Mouse (Mus musculus) kidney, embryonic 15.5 days (tissue): ENCODE results near the gene Wnt10b. TPM values are rescaled to one million over a fixed set of nuclear protein-coding genes. Genes with fewer than 3 reads are reported as not detected.
"Not testable (repeated sequence)": the region's sequence is repeated elsewhere in the genome, so short reads cannot be mapped to it uniquely, and the experiment has no call there.

Experiments
- ATAC-seq: fragments of 200-750 bp; cut with Nextera tagmentation; replicated peaks from 2 replicates; pipeline ENCODE4 v1.8.0; 2017; ENCODE audit warnings: moderate TSS enrichment; ENCODE audit not compliant: low FRiP score
- H3K27ac ChIP-seq: fragments of 300-500 bp; sonication (generic); 2 replicates; pipeline ENCODE4 v1.5.1; 2015; ENCODE audit warnings: mild to moderate bottlenecking, inconsistent platforms
- H3K27me3 ChIP-seq: fragments of 300-500 bp; sonication (generic); 2 replicates; pipeline ENCODE4 v1.6.1; 2015; ENCODE audit warnings: inconsistent platforms
- H3K36me3 ChIP-seq: fragments of 300-500 bp; sonication (generic); 2 replicates; pipeline ENCODE4 v1.6.1; 2015; ENCODE audit warnings: inconsistent platforms
- H3K4me1 ChIP-seq: fragments of 300-500 bp; sonication (generic); 2 replicates; pipeline ENCODE4 v1.6.1; 2015; ENCODE audit warnings: inconsistent platforms
- H3K4me2 ChIP-seq: fragments of 300-500 bp; sonication (generic); 2 replicates; pipeline ENCODE4 v1.6.1; 2015; ENCODE audit warnings: moderate library complexity, mild to moderate bottlenecking, inconsistent platforms
- H3K4me3 ChIP-seq: fragments of 300-500 bp; sonication (generic); replicated peaks from 2 replicates; pipeline ENCODE4 v1.5.1; 2015; ENCODE audit warnings: mild to moderate bottlenecking, inconsistent platforms
- H3K9ac ChIP-seq: fragments of 300-500 bp; sonication (generic); 2 replicates; pipeline ENCODE4 v1.6.1; 2015; ENCODE audit warnings: mild to moderate bottlenecking, inconsistent platforms
- H3K9me3 ChIP-seq: fragments of 300-500 bp; sonication (generic); replicated peaks from 2 replicates; pipeline ENCODE4 v1.6.1; 2016; ENCODE audit warnings: inconsistent platforms
- WGBS: fragments of 180-500 bp; shearing (Covaris S2); methylation state at CpG from one replicate; pipeline ENCODE4 v1.1.7; 2015; ENCODE audit warnings: mixed read lengths; 5-methylcytosine and 5-hydroxymethylcytosine counted together
- polyA plus RNA-seq: library from polyadenylated mRNA; unstranded; fragments of >200 nt; fragmentation: Nextera tagmentation; extraction: Ambion mirVana; gene quantifications from 2 replicates; pipeline ENCODE4 v1.2.1, GENCODE M21; 2015

Gene Wnt10b
- polyA plus RNA-seq, 1 experiment from 2014 or later, result 0.31 TPM

DNA sequence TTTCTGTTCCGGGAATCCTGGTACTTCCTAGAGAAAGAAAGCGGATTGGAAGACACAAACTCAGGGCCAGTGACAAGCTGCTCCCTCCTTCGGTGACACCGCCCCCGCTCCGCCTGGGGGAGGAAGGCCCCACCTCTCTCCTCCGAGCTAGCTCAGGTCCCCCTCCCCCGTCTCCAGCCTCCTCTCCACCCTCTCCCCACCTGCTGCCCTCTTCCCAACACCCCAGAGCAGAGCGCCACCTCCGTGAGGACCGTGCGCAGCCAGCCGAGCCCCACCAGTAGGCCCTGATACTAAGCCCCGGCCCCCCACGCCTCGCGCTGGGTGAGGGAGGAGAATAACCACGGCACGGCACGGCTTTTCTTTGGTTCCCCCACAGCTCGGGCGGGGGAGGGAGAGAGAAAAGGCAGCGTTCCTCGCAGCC lies 15.7 kb downstream of the Wnt10b start:
- under 1% methylated on average over 24 of the region's 24 CpGs for WGBS
- H3K36me3 ChIP-seq, result peaks cover 32% of the 10 kb centered on the region
- H3K4me1 ChIP-seq, result peaks cover 25% of the 10 kb centered on the region
- peak overlapping the region; percentile 92 for H3K27ac ChIP-seq
- peak overlapping the region; percentile 89 for H3K4me2 ChIP-seq
- peak overlapping the region; percentile 99 for H3K4me3 ChIP-seq
- H3K9ac ChIP-seq, result peak overlapping the region; percentile 92
- peaks cover 22% of the 10 kb centered on the region for H3K27me3 ChIP-seq
- no peaks in the 10 kb centered on the region for H3K9me3 ChIP-seq
- peak; percentile 81 for ATAC-seq

DNA sequence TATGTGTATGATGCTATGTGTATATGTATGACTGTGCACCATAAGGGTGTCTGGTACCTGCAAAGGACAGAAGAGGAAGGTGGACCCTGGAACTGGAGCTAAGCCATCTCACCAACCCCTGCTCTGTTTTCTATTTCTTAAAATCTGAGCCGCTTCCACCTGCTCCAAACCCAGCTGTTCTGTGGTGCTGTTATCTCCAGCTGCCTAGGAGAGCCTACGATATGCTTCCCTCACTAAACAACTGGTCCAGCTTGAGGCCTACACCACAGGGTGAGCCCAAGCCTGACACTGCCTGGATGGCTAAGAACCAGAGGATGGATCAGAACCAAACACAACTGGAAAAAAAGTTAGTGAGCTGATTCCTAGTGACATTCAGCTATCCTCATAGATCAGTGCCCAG lies 23.8 kb downstream of the Wnt10b start:
- Histone ChIP-seq H3K27me3 (no peaks in the 10 kb centered on the region), H3K4me2 (no peak overlapping the region), H3K9ac (no peak overlapping the region), H3K36me3 (peaks cover 36% of the 10 kb centered on the region), H3K9me3 (no peaks in the 10 kb centered on the region), H3K4me3 (no peak overlapping the region), H3K4me1 (no peaks in the 10 kb centered on the region), H3K27ac (no peak overlapping the region)
- no peak for ATAC-seq
- WGBS, result 86% methylated on average over 2 of the region's 2 CpGs

DNA sequence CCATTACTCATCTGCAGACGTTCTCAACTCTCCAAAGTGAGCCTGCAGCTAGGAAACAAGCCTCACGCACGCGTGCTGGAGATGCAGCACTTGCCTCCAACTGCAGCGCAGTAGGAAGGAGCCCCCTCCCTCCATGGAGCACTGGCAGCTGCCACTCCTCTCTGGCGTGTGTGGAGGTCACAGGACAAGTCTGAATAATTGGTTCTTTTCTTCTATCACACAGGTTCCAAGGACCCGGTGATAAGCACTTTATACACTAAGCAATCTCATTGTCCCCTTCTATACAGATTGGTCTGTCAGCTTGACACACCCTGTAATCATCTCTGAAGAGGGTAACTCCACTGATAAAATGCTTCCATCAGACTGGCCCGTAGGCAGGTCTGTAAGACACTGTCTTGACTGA lies 24.9 kb downstream of the Wnt10b start:
- no peaks in the 10 kb centered on the region for H3K9me3 ChIP-seq
- no peak overlapping the region for H3K4me3 ChIP-seq
- 80% methylated on average over 8 of the region's 8 CpGs for WGBS
- H3K4me2 ChIP-seq, result no peak overlapping the region
- H3K27ac ChIP-seq, result no peak overlapping the region
- H3K9ac ChIP-seq, result no peak overlapping the region
- 0 out of 2 replicates have a peak, but pooled peaks cover under 1% of the 10 kb centered on the region for H3K4me1 ChIP-seq
- ATAC-seq, result no peak
- peaks cover 26% of the 10 kb centered on the region for H3K36me3 ChIP-seq
- H3K27me3 ChIP-seq, result no peaks in the 10 kb centered on the region

DNA sequence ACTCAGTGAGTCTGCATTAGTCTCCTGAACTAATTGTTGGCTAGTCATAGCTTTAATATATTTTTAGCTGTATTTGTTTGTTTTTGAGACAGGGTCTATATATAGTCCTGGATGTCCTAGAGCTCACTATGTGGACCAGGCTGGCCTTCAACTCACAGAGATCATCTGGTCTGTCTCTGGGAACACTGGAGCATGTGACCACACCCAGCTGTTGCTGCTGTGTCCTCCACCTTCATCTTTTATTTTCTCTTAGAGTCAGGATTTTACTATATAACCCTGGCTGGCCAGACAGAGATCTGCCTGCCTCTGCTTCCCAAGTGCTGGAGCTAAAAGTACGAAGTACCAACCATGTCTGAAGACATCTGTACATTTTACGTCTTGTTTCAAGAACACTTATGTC lies 28.9 kb downstream of the Wnt10b start:
- H3K4me3 ChIP-seq, result no peak overlapping the region
- no peak overlapping the region for H3K27ac ChIP-seq
- peaks cover 24% of the 10 kb centered on the region for H3K36me3 ChIP-seq
- H3K4me2 ChIP-seq, result no peak overlapping the region
- H3K9ac ChIP-seq, result no peak overlapping the region
- WGBS, result 94% methylated on average over 2 of the region's 2 CpGs
- no peaks in the 10 kb centered on the region for H3K9me3 ChIP-seq
- H3K4me1 ChIP-seq, result peaks cover 12% of the 10 kb centered on the region; the same call in 1 of the 2 replicates
- ATAC-seq, result no peak
- H3K27me3 ChIP-seq, result no peaks in the 10 kb centered on the region

DNA sequence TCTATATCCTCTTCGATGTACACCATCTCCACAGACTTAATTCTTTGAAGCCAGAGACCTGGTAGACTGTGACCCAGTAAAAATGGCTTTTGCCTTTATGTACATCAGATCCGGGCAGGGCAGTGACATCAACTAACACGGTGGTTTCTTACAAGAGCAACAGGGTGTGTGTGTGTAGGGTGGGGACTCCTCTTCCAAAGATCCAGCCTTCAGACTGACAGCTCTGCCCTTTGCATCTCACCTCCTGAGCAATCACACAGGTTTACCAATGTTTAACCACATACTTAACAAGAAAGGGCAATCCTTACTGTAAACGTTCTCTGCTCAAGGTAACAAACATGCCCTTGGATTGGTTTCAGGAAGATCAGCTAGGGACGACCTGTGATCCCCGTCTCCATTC lies 30.7 kb downstream of the Wnt10b start:
- Histone ChIP-seq H3K27me3 (no peaks in the 10 kb centered on the region), H3K27ac (no peak overlapping the region), H3K9me3 (no peaks in the 10 kb centered on the region), H3K4me1 (peaks cover 12% of the 10 kb centered on the region; the same call in 1 of the 2 replicates), H3K4me2 (no peak overlapping the region), H3K4me3 (no peak overlapping the region), H3K9ac (no peak overlapping the region), H3K36me3 (peaks cover 32% of the 10 kb centered on the region)
- no peak for ATAC-seq
- 78% methylated on average over 6 of the region's 6 CpGs for WGBS

DNA sequence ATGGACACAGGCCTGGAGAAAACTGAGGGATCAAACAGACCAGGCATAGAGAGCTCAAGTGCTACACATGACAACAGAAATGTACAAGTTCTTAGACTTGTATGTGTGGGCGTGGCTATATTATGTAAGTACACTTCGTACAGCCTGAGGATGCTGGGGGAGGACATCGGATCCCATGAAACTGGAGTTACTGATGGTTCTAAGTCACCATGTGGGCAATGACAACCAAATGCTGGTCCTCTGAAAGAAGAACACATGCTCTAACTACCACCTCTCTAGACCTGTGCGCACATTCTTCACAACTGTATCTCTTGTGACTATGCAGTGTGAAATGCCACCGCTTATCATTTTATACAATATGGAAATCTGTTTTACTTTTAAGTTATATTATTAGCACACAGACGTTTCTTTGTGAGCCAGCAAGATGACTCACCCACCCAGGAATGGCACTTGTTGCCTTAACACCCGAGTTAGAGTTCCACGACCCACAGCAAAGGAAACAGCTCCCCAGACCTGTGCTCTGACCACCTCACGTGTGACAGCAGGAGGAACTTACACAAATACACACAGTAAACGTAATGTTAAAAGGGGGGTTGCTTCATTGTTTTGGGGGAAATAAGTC lies 31.5 kb downstream of the Wnt10b start:
- Histone ChIP-seq H3K36me3 (peaks cover 40% of the 10 kb centered on the region), H3K9ac (no peak overlapping the region), H3K4me2 (no peak overlapping the region), H3K27me3 (no peaks in the 10 kb centered on the region), H3K4me1 (peaks cover 12% of the 10 kb centered on the region; the same call in 1 of the 2 replicates), H3K27ac (no peak overlapping the region), H3K4me3 (no peak overlapping the region), H3K9me3 (no peaks in the 10 kb centered on the region)
- ATAC-seq, result no peak
- WGBS, result 83% methylated on average over 10 of the region's 10 CpGs

DNA sequence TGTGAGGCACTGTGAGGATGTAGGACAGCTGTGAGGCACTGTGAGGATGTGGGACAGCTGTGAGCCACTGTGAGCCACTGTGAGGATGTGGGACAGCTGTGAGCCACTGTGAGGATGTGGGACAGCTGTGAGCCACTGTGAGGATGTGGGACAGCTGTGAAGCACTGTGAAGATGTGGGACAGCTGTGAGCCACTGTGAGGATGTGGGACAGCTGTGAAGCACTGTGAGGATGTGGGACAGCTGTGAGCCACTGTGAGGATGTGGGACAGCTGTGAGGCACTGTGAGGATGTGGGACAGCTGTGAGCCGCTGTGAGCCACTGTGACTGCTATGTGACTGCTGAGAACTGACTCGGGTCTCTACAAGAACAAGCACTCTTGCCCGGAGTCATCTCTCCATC lies 34.1 kb downstream of the Wnt10b start:
- not testable (repeated sequence) for H3K9ac ChIP-seq, H3K27ac ChIP-seq, H3K27me3 ChIP-seq, ATAC-seq, H3K9me3 ChIP-seq, H3K4me3 ChIP-seq, H3K4me2 ChIP-seq
- Histone ChIP-seq H3K36me3 (peaks cover 59% of the 10 kb centered on the region), H3K4me1 (peaks cover 12% of the 10 kb centered on the region; the same call in 1 of the 2 replicates)
- whole genome bisulfite sequencing, result 86% methylated on average over 3 of the region's 3 CpGs

DNA sequence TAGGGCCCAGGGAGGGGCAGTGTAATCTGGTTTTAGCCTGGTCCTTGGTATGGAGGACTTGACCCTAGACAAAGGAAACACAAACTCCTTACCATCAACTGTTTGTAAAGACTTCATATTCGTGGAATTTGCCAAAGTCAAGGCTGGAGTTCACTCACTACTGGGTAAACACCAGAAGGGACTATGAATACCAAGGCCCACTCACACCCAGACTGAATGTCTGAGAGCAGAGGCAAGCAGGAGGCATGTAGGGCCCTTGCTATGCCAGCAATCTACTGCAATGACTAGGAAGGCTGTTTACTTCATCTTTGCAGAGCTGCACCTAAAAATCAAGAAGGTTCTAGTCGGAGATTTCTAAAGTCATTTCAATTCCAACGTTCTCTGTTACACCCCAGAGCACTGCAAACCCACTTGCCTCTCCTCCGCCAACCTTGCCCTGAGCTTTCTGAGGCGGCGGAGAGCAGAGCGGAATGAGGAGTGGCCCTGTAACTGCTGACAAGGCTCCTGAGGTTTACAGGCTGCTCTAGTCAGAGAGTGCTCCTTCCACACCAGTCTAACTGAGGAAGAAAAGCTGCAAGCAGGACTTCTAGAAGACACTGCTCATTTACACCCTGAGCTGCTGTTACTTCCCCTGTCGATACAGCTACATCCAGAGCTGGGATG lies 35.1 kb downstream of the Wnt10b start:
- H3K4me3 ChIP-seq, result no peak overlapping the region
- no peak for ATAC-seq
- peaks cover 10% of the 10 kb centered on the region; the same call in 1 of the 2 replicates for H3K4me1 ChIP-seq
- no peaks in the 10 kb centered on the region for H3K27me3 ChIP-seq
- H3K36me3 ChIP-seq, result peaks cover 65% of the 10 kb centered on the region
- WGBS, result 79% methylated on average over 8 of the region's 8 CpGs
- H3K27ac ChIP-seq, result no peak overlapping the region
- no peaks in the 10 kb centered on the region for H3K9me3 ChIP-seq
- no peak overlapping the region for H3K9ac ChIP-seq
- H3K4me2 ChIP-seq, result no peak overlapping the region

DNA sequence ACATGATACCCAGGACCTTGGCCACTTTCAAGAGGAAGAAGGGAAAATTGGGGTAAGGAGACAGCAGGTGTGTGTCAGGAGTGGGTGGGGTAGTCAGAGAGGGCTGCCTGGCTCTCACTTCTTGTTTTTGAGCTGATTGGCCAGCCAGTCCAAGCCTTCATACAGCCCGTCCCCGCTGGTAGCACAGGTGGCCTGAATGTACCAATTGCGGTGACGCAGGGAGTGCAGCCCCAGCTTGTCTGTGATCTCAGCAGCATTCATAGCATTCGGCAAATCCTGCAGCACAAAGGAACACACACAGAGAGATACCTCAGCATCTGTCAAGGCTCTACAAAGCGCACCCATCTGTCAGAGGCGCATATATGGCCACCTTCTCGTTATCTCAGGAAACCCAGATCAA lies 37.7 kb downstream of the Wnt10b start:
- no peak for ATAC-seq
- no peaks in the 10 kb centered on the region for H3K4me1 ChIP-seq
- no peak overlapping the region for H3K9ac ChIP-seq
- H3K27me3 ChIP-seq, result no peaks in the 10 kb centered on the region
- no peak overlapping the region for H3K27ac ChIP-seq
- no peak overlapping the region for H3K4me3 ChIP-seq
- WGBS, result 92% methylated on average over 8 of the region's 8 CpGs
- H3K36me3 ChIP-seq, result peaks cover 88% of the 10 kb centered on the region
- no peak overlapping the region for H3K4me2 ChIP-seq
- no peaks in the 10 kb centered on the region for H3K9me3 ChIP-seq

DNA sequence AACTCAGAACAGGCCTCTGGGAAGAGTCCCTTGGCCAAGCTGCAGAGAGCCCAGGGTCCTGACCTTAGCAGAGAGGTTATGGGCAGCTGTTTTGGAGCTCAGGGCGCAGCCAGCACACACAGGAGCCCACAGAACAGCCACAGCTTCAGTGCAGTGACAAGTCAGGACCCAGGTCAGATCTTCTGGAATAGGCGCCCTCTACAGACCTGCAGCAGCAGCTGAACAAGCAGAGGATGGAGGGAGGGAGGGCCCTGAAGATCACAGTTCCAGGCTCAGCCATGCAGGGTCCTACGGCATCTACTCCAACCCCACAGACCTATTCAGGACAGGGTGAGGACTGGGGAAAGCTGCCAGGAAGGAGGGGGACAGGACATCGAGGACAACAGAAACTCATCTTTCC lies 39.2 kb downstream of the Wnt10b start:
- Histone ChIP-seq H3K36me3 (peaks cover 81% of the 10 kb centered on the region), H3K4me3 (no peak overlapping the region), H3K27me3 (no peaks in the 10 kb centered on the region), H3K9me3 (no peaks in the 10 kb centered on the region), H3K9ac (no peak overlapping the region), H3K27ac (no peak overlapping the region), H3K4me2 (no peak overlapping the region), H3K4me1 (0 out of 2 replicates have a peak, but pooled peaks cover 4% of the 10 kb centered on the region)
- 66% methylated on average over 4 of the region's 4 CpGs for WGBS
- ATAC-seq, result 0 out of 2 replicates have a peak, but pooled peaks have one; percentile 43

DNA sequence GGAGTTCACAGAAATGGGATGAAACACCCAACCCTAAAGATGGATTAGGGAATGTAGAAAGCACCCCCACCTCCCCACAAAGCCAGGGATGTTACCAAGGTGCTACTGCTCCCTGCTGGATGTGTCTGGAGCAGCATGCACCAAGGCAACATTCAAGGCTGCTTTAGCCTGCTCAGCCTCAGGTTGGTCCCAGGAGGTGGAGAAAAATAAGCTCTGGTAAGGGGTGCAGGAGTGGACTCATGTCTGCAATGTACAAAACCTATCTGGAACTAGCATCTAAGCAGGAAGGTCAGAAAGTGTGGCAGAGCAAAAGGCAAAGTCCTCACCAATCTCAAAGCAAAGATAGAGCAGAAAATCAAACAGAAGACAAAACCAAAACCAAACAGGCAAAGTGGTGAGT lies 40.1 kb downstream of the Wnt10b start:
- Histone ChIP-seq H3K4me1 (peaks cover 10% of the 10 kb centered on the region; the same call in 1 of the 2 replicates), H3K4me2 (no peak overlapping the region), H3K9ac (no peak overlapping the region), H3K27me3 (no peaks in the 10 kb centered on the region), H3K27ac (no peak overlapping the region), H3K4me3 (no peak overlapping the region), H3K36me3 (peaks cover 78% of the 10 kb centered on the region), H3K9me3 (no peaks in the 10 kb centered on the region)
- ATAC-seq, result no peak

DNA sequence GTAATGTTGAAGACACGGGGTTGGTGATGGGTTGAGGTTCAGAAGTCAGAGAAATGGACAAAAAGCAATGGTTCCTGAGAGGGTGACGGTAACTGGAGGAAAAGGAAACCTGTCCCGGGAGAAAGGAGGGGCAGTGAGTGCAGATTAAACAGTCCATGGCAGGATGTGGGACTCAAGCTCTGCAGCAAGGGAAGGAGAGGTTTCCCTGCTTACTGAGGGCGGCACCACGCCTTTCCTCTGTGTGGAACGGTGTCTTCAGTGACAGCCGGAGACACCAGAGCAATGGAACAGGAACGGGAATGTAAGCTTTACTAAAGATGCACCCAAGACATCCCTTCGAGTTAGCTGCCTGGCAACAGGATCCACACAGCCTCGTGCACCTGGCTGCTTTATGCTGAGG lies 41.4 kb downstream of the Wnt10b start:
- Histone ChIP-seq H3K4me3 (no peak overlapping the region), H3K4me2 (no peak overlapping the region), H3K36me3 (peaks cover 64% of the 10 kb centered on the region), H3K27me3 (no peaks in the 10 kb centered on the region), H3K9ac (no peak overlapping the region), H3K4me1 (peaks cover 10% of the 10 kb centered on the region; the same call in 1 of the 2 replicates), H3K9me3 (no peaks in the 10 kb centered on the region), H3K27ac (no peak overlapping the region)
- 85% methylated on average over 10 of the region's 10 CpGs for WGBS
- no peak for ATAC-seq
